Mouse (Mus musculus): ENCODE data around the gene Tmem213.

DNA sequence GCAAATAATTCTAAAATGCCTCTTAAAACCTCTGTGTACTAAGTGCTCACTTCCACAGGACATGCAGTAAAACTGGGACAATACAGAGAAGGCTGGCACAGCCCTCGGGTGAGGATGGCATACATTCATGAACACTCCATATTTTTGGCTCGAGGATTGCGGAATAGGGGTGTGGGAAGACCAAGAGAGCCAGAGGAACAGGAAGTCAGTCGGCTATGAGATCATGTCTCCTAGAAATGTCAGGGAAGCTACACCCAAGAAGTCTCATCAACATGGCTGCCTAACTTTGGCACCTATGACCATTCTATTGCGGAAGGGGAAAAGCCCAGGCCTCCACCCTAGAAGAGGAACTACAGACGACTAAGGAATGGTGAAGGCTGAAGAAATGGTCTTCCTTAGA is 9.3 kb downstream of the Tmem213 start:
- TF ChIP-seq POLR2A (IDR thresholded peaks at IDR 0.05; ENCODE audit: insufficient read depth, low read depth, low read length), result no peak
- no peak for TF ChIP-seq CTCF (IDR thresholded peaks at IDR 0.05)
- no peak for TF ChIP-seq EP300 (IDR thresholded peaks at IDR 0.05; ENCODE audit: insufficient read depth, low read depth, low read length)

Measured in heart, adult 2 months (tissue).